Mouse (Mus musculus) lung, embryonic 16.5 days (tissue): ENCODE measurements at regions not wholly inside any gene's neighbourhood (a gene's known extent, or its start where the extent isn't known, plus 50 kb on each side); places are given as distances from the start of the nearest gene placed in this dataset.

Experiments
- ATAC-seq: fragments of 200-750 bp; cut with Nextera tagmentation; 2 replicates; pipeline ENCODE4 v1.8.0; 2017; ENCODE audit warnings: low read depth, mild to moderate bottlenecking, moderate library complexity
- H3K27ac ChIP-seq: fragments of 300-500 bp; sonication (generic); 2 replicates; pipeline ENCODE4 v1.5.1; 2014; ENCODE audit warnings: mild to moderate bottlenecking, control low read depth, low read length
- H3K27me3 ChIP-seq: fragments of 300-500 bp; sonication (generic); 2 replicates; pipeline ENCODE4 v1.6.1; 2014; ENCODE audit warnings: low read depth, low read length, mixed read lengths; ENCODE audit not compliant: control insufficient read depth, insufficient read depth
- H3K36me3 ChIP-seq: fragments of 300-500 bp; sonication (generic); 2 replicates; pipeline ENCODE4 v1.6.1; 2014; ENCODE audit warnings: low read length; ENCODE audit not compliant: control insufficient read depth, insufficient read depth
- H3K4me1 ChIP-seq: fragments of 300-500 bp; sonication (generic); replicated peaks from 2 replicates; pipeline ENCODE4 v1.6.1; 2014; ENCODE audit warnings: low read length, mixed read lengths; ENCODE audit not compliant: control insufficient read depth, insufficient read depth
- H3K4me2 ChIP-seq: fragments of 300-500 bp; sonication (generic); 2 replicates; pipeline ENCODE4 v1.6.1; 2014; ENCODE audit warnings: low read depth, low read length, control low read depth
- H3K4me3 ChIP-seq: fragments of 300-500 bp; sonication (generic); 2 replicates; pipeline ENCODE4 v1.5.1; 2014; ENCODE audit warnings: mild to moderate bottlenecking, low read length, control low read depth
- H3K9ac ChIP-seq: fragments of 300-500 bp; sonication (generic); 2 replicates; pipeline ENCODE4 v1.6.1; 2014; ENCODE audit warnings: low read length, control low read depth
- H3K9me3 ChIP-seq: fragments of 300-500 bp; sonication (generic); 2 replicates; pipeline ENCODE4 v1.6.1; 2016; ENCODE audit warnings: low read length; ENCODE audit not compliant: control insufficient read depth
- WGBS: fragments of 180-500 bp; shearing (Covaris S2); extraction: QIAGEN DNeasy Blood & Tissue Kit; methylation state at CpG from one replicate; pipeline ENCODE4 v1.1.7; 2014; 5-methylcytosine and 5-hydroxymethylcytosine counted together

GRCm38 (mm10) chr4:47818371-47819159 lies 226.4 kb upstream of the Nr4a3 start:
- WGBS, result 85% methylated on average over 18 of the region's 18 CpGs
- Histone ChIP-seq H3K9me3 (no peaks in the 10 kb centered on the region), H3K36me3 (no peaks in the 10 kb centered on the region), H3K27me3 (no peaks in the 10 kb centered on the region), H3K4me1 (peaks cover 4% of the 10 kb centered on the region; the same call in 1 of the 2 replicates), H3K9ac (no peak overlapping the region), H3K4me3 (no peak overlapping the region), H3K27ac (no peak overlapping the region), H3K4me2 (no peak overlapping the region)
- ATAC-seq, result no peak

- Histone ChIP-seq H3K36me3 (no peaks in the 10 kb centered on the region), H3K27me3 (no peaks in the 10 kb centered on the region), H3K9me3 (no peaks in the 10 kb centered on the region), H3K27ac (no peak overlapping the region), H3K4me2 (no peak overlapping the region), H3K9ac (no peak overlapping the region), H3K4me3 (no peak overlapping the region), H3K4me1 (no peaks in the 10 kb centered on the region)
- WGBS, result 68% methylated on average over 1 of the region's 1 CpGs
- ATAC-seq, result no peak
These were observed 224.4 kb upstream of the Nr4a3 start for GRCm38 (mm10) chr4:47820562-47820961.

- no peak for ATAC-seq
- H3K9me3 ChIP-seq, result no peaks in the 10 kb centered on the region
- H3K27ac ChIP-seq, result no peak overlapping the region
- no peaks in the 10 kb centered on the region for H3K36me3 ChIP-seq
- WGBS, result 81% methylated on average over 9 of the region's 9 CpGs
- H3K4me1 ChIP-seq, result no peaks in the 10 kb centered on the region
- no peak overlapping the region for H3K9ac ChIP-seq
- H3K4me3 ChIP-seq, result no peak overlapping the region
- no peak overlapping the region for H3K4me2 ChIP-seq
- no peaks in the 10 kb centered on the region for H3K27me3 ChIP-seq
These were observed 221.7 kb upstream of the Nr4a3 start for GRCm38 (mm10) chr4:47823299-47823698.

- 85% methylated on average over 15 of the region's 15 CpGs for WGBS
- no peak overlapping the region for H3K9ac ChIP-seq
- no peak for ATAC-seq
- H3K27me3 ChIP-seq, result no peaks in the 10 kb centered on the region
- no peak overlapping the region for H3K27ac ChIP-seq
- H3K4me2 ChIP-seq, result no peak overlapping the region
- H3K36me3 ChIP-seq, result no peaks in the 10 kb centered on the region
- H3K4me1 ChIP-seq, result no peaks in the 10 kb centered on the region
- H3K4me3 ChIP-seq, result no peak overlapping the region
- H3K9me3 ChIP-seq, result no peaks in the 10 kb centered on the region
These were observed 220.9 kb upstream of the Nr4a3 start for GRCm38 (mm10) chr4:47824083-47824482.

GRCm38 (mm10) chr4:47832905-47833304 lies 212.0 kb upstream of the Nr4a3 start:
- H3K4me3 ChIP-seq, result no peak overlapping the region
- H3K27ac ChIP-seq, result no peak overlapping the region
- H3K27me3 ChIP-seq, result no peaks in the 10 kb centered on the region
- WGBS, result 24% methylated on average over 2 of the region's 2 CpGs
- no peaks in the 10 kb centered on the region for H3K36me3 ChIP-seq
- H3K9me3 ChIP-seq, result no peaks in the 10 kb centered on the region
- no peaks in the 10 kb centered on the region for H3K4me1 ChIP-seq
- H3K9ac ChIP-seq, result no peak overlapping the region
- no peak overlapping the region for H3K4me2 ChIP-seq
- ATAC-seq, result no peak

- H3K27me3 ChIP-seq, result no peaks in the 10 kb centered on the region
- 60% methylated on average over 2 of the region's 2 CpGs for WGBS
- no peaks in the 10 kb centered on the region for H3K36me3 ChIP-seq
- no peak overlapping the region for H3K4me2 ChIP-seq
- no peak overlapping the region for H3K27ac ChIP-seq
- H3K9me3 ChIP-seq, result no peaks in the 10 kb centered on the region
- no peak overlapping the region for H3K9ac ChIP-seq
- no peak overlapping the region for H3K4me3 ChIP-seq
- no peak for ATAC-seq
- H3K4me1 ChIP-seq, result no peaks in the 10 kb centered on the region
These were observed 206.5 kb upstream of the Nr4a3 start for GRCm38 (mm10) chr4:47838411-47838810.

- H3K9ac ChIP-seq, result no peak overlapping the region
- ATAC-seq, result no peak
- H3K4me1 ChIP-seq, result no peaks in the 10 kb centered on the region
- no peak overlapping the region for H3K4me2 ChIP-seq
- no peaks in the 10 kb centered on the region for H3K36me3 ChIP-seq
- no peaks in the 10 kb centered on the region for H3K27me3 ChIP-seq
- H3K9me3 ChIP-seq, result no peaks in the 10 kb centered on the region
- WGBS, result 56% methylated on average over 3 of the region's 3 CpGs
- no peak overlapping the region for H3K4me3 ChIP-seq
- no peak overlapping the region for H3K27ac ChIP-seq
These were observed 202.8 kb upstream of the Nr4a3 start for GRCm38 (mm10) chr4:47842128-47842656.

- no peaks in the 10 kb centered on the region for H3K4me1 ChIP-seq
- no peak overlapping the region for H3K9ac ChIP-seq
- no peak for ATAC-seq
- H3K4me2 ChIP-seq, result no peak overlapping the region
- no peaks in the 10 kb centered on the region for H3K27me3 ChIP-seq
- H3K9me3 ChIP-seq, result 0 out of 2 replicates have a peak, but pooled peaks cover under 1% of the 10 kb centered on the region
- no peak overlapping the region for H3K4me3 ChIP-seq
- WGBS, result 58% methylated on average over 4 of the region's 4 CpGs
- H3K36me3 ChIP-seq, result no peaks in the 10 kb centered on the region
- H3K27ac ChIP-seq, result no peak overlapping the region
These were observed 199.7 kb upstream of the Nr4a3 start for GRCm38 (mm10) chr4:47845239-47845638.

- H3K27ac ChIP-seq, result no peak overlapping the region
- H3K4me3 ChIP-seq, result no peak overlapping the region
- no peak for ATAC-seq
- no peak overlapping the region for H3K4me2 ChIP-seq
- no peaks in the 10 kb centered on the region for H3K27me3 ChIP-seq
- no peak overlapping the region for H3K9ac ChIP-seq
- no peaks in the 10 kb centered on the region for H3K36me3 ChIP-seq
- peaks cover 4% of the 10 kb centered on the region; the same call in 1 of the 2 replicates for H3K9me3 ChIP-seq
- WGBS, result 31% methylated on average over 12 of the region's 12 CpGs
- no peaks in the 10 kb centered on the region for H3K4me1 ChIP-seq
These were observed 198.3 kb upstream of the Nr4a3 start for GRCm38 (mm10) chr4:47846389-47847318.
